Mouse (Mus musculus): Measurements from ENCODE around the gene P4hb. TPM values are rescaled to one million over a fixed set of nuclear protein-coding genes. Genes with fewer than 3 reads are reported as not detected.
A peak's percentile ranks its signal among the peaks of the same experiment; 100 is the strongest.
"Not testable (repeated sequence)": the region's sequence is repeated elsewhere in the genome, so short reads cannot be mapped to it uniquely, and the experiment has no call there.

The P4hb gene
- polyA plus RNA-seq, 1 experiment from 2014 or later, result 897 TPM

GRCm38 (mm10) chr11:120515611-120516010 lies 57.4 kb downstream of the P4hb start:
- Histone ChIP-seq H3K4me3 (ENCODE audit: low read depth, low read length) (no peak overlapping the region), H3K36me3 (ENCODE audit: control insufficient read depth, insufficient read depth) (no peaks in the 10 kb centered on the region), H3K27ac (ENCODE audit: low read length) (no peak overlapping the region), H3K9ac (ENCODE audit: low read depth, low read length) (no peak overlapping the region), H3K4me1 (ENCODE audit: control insufficient read depth, low read depth, low read length) (peaks cover 31% of the 10 kb centered on the region), H3K9me3 (replicated peaks; ENCODE audit: control insufficient read depth, low read length) (no peaks in the 10 kb centered on the region), H3K4me2 (ENCODE audit: low read depth, low read length) (no peak overlapping the region), H3K27me3 (ENCODE audit: control insufficient read depth, insufficient read depth, low read depth, low read length) (no peaks in the 10 kb centered on the region)
- ATAC-seq (ENCODE audit: low read depth), result peak; percentile 56
- WGBS (ENCODE audit: insufficient replicate concordance), result 19% methylated on average over 17 of the region's 17 CpGs

- H3K36me3 ChIP-seq (ENCODE audit: control insufficient read depth, insufficient read depth); ATAC-seq (ENCODE audit: low read depth); H3K9ac ChIP-seq (ENCODE audit: low read depth, low read length); H3K4me2 ChIP-seq (ENCODE audit: low read depth, low read length); H3K27me3 ChIP-seq (ENCODE audit: control insufficient read depth, insufficient read depth, low read depth, low read length); H3K27ac ChIP-seq (ENCODE audit: low read length); H3K4me3 ChIP-seq (ENCODE audit: low read depth, low read length); H3K9me3 ChIP-seq (replicated peaks; ENCODE audit: control insufficient read depth, low read length): not testable (repeated sequence)
- H3K4me1 ChIP-seq (ENCODE audit: control insufficient read depth, low read depth, low read length), result peaks cover 33% of the 10 kb centered on the region
- WGBS (ENCODE audit: insufficient replicate concordance), result 85% methylated on average over 2 of the region's 2 CpGs
These were observed 58.8 kb downstream of the P4hb start for GRCm38 (mm10) chr11:120514262-120514661.

GRCm38 (mm10) chr11:120512790-120513453 lies 60.1 kb downstream of the P4hb start:
- Histone ChIP-seq H3K4me1 (ENCODE audit: control insufficient read depth, low read depth, low read length) (peaks cover 25% of the 10 kb centered on the region), H3K36me3 (ENCODE audit: control insufficient read depth, insufficient read depth) (no peaks in the 10 kb centered on the region), H3K4me2 (ENCODE audit: low read depth, low read length) (no peak overlapping the region), H3K9ac (ENCODE audit: low read depth, low read length) (no peak overlapping the region), H3K4me3 (ENCODE audit: low read depth, low read length) (no peak overlapping the region), H3K9me3 (replicated peaks; ENCODE audit: control insufficient read depth, low read length) (no peaks in the 10 kb centered on the region), H3K27me3 (ENCODE audit: control insufficient read depth, insufficient read depth, low read depth, low read length) (no peaks in the 10 kb centered on the region), H3K27ac (ENCODE audit: low read length) (no peak overlapping the region)
- no peak for ATAC-seq (ENCODE audit: low read depth)
- 59% methylated on average over 6 of the region's 6 CpGs for WGBS (ENCODE audit: insufficient replicate concordance)

GRCm38 (mm10) chr11:120510375-120511030 lies 62.5 kb downstream of the P4hb start:
- 2% methylated on average over 16 of the region's 16 CpGs for WGBS (ENCODE audit: insufficient replicate concordance)
- Histone ChIP-seq H3K9ac (ENCODE audit: low read depth, low read length) (peak overlapping the region; percentile 60), H3K4me1 (ENCODE audit: control insufficient read depth, low read depth, low read length) (peaks cover 19% of the 10 kb centered on the region), H3K4me3 (ENCODE audit: low read depth, low read length) (peak overlapping the region; percentile 50), H3K9me3 (replicated peaks; ENCODE audit: control insufficient read depth, low read length) (no peaks in the 10 kb centered on the region), H3K36me3 (ENCODE audit: control insufficient read depth, insufficient read depth) (no peaks in the 10 kb centered on the region), H3K27ac (ENCODE audit: low read length) (peak overlapping the region; percentile 69), H3K4me2 (ENCODE audit: low read depth, low read length) (peak overlapping the region; percentile 65), H3K27me3 (ENCODE audit: control insufficient read depth, insufficient read depth, low read depth, low read length) (no peaks in the 10 kb centered on the region)
- ATAC-seq (ENCODE audit: low read depth), result peak; percentile 71

Other genes with a start within 250 kb of the P4hb start
- 531 and 545 TPM in 2 replicates for gene Actg1, start 224.7 kb downstream of the P4hb start, polyA plus RNA-seq (2015; fragmentation: Nextera tagmentation; extraction: Ambion mirVana)
- gene Fscn2, start 211.7 kb downstream of the P4hb start, polyA plus RNA-seq (2015; fragmentation: Nextera tagmentation; extraction: Ambion mirVana), result not detected in 2 replicates
- 6.0 and 6.5 TPM in 2 replicates for gene Faap100, start 194.5 kb downstream of the P4hb start, polyA plus RNA-seq (2015; fragmentation: Nextera tagmentation; extraction: Ambion mirVana)
- gene Nploc4, start 135.5 kb downstream of the P4hb start, polyA plus RNA-seq (2015; fragmentation: Nextera tagmentation; extraction: Ambion mirVana), result 18.5 and 19.0 TPM in 2 replicates
- not detected in 2 replicates for gene Tspan10, start 130.6 kb downstream of the P4hb start, polyA plus RNA-seq (2015; fragmentation: Nextera tagmentation; extraction: Ambion mirVana)
- gene Pde6g, start 119.8 kb downstream of the P4hb start, polyA plus RNA-seq (2015; fragmentation: Nextera tagmentation; extraction: Ambion mirVana), result 0.09 and 0.13 TPM in 2 replicates
- gene Oxld1, start 115.2 kb downstream of the P4hb start, polyA plus RNA-seq (2015; fragmentation: Nextera tagmentation; extraction: Ambion mirVana), result 9.1 and 9.3 TPM in 2 replicates
- 15.0 and 15.2 TPM in 2 replicates for gene Ccdc137, start 115.1 kb downstream of the P4hb start, polyA plus RNA-seq (2015; fragmentation: Nextera tagmentation; extraction: Ambion mirVana)
- gene Arl16, start 105.6 kb downstream of the P4hb start, polyA plus RNA-seq (2015; fragmentation: Nextera tagmentation; extraction: Ambion mirVana), result 12.4 and 12.5 TPM in 2 replicates
- gene Mrpl12, start 88.6 kb downstream of the P4hb start, polyA plus RNA-seq (2015; fragmentation: Nextera tagmentation; extraction: Ambion mirVana), result 81.5 and 83.1 TPM in 2 replicates
- 37.0 and 38.9 TPM in 2 replicates for gene Slc25a10, start 81.4 kb downstream of the P4hb start, polyA plus RNA-seq (2015; fragmentation: Nextera tagmentation; extraction: Ambion mirVana)
- 18.7 and 20.7 TPM in 2 replicates for gene Gcgr, start 42.6 kb downstream of the P4hb start, polyA plus RNA-seq (2015; fragmentation: Nextera tagmentation; extraction: Ambion mirVana)
- 38.5 and 39.1 TPM in 2 replicates for gene Mcrip1, start 23.5 kb downstream of the P4hb start, polyA plus RNA-seq (2015; fragmentation: Nextera tagmentation; extraction: Ambion mirVana)
- 0.20 and 1.2 TPM in 2 replicates for gene Ppp1r27, start 22.1 kb downstream of the P4hb start, polyA plus RNA-seq (2015; fragmentation: Nextera tagmentation; extraction: Ambion mirVana)
- gene Arhgdia, start 8.4 kb upstream of the P4hb start, polyA plus RNA-seq (2015; fragmentation: Nextera tagmentation; extraction: Ambion mirVana), result 201 and 205 TPM in 2 replicates
- gene Alyref, start 25.1 kb upstream of the P4hb start, polyA plus RNA-seq (2015; fragmentation: Nextera tagmentation; extraction: Ambion mirVana), result 52.4 and 87.2 TPM in 2 replicates
- 66.8 and 67.8 TPM in 2 replicates for gene Anapc11, start 25.2 kb upstream of the P4hb start, polyA plus RNA-seq (2015; fragmentation: Nextera tagmentation; extraction: Ambion mirVana)
- gene Npb, start 35.2 kb upstream of the P4hb start, polyA plus RNA-seq (2015; fragmentation: Nextera tagmentation; extraction: Ambion mirVana), result 16.2 and 16.4 TPM in 2 replicates
- 158 and 184 TPM in 2 replicates for gene Pcyt2, start 44.7 kb upstream of the P4hb start, polyA plus RNA-seq (2015; fragmentation: Nextera tagmentation; extraction: Ambion mirVana)
- gene Sirt7, start 52.0 kb upstream of the P4hb start, polyA plus RNA-seq (2015; fragmentation: Nextera tagmentation; extraction: Ambion mirVana), result 27.3 and 28.0 TPM in 2 replicates
- gene Mafg, start 60.3 kb upstream of the P4hb start, polyA plus RNA-seq (2015; fragmentation: Nextera tagmentation; extraction: Ambion mirVana), result 29.4 and 30.9 TPM in 2 replicates
- gene Pycr1, start 70.5 kb upstream of the P4hb start, polyA plus RNA-seq (2015; fragmentation: Nextera tagmentation; extraction: Ambion mirVana), result 4.8 and 5.1 TPM in 2 replicates
- gene Myadml2, start 74.9 kb upstream of the P4hb start, polyA plus RNA-seq (2015; fragmentation: Nextera tagmentation; extraction: Ambion mirVana), result 0.58 and 0.61 TPM in 2 replicates
- 0.15 and 0.20 TPM in 2 replicates for gene Notum, start 87.9 kb upstream of the P4hb start, polyA plus RNA-seq (2015; fragmentation: Nextera tagmentation; extraction: Ambion mirVana)
- gene Aspscr1, start 99.7 kb upstream of the P4hb start, polyA plus RNA-seq (2015; fragmentation: Nextera tagmentation; extraction: Ambion mirVana), result 44.6 and 44.7 TPM in 2 replicates
- 78.1 and 87.1 TPM in 2 replicates for gene Cenpx, start 140.5 kb upstream of the P4hb start, polyA plus RNA-seq (2015; fragmentation: Nextera tagmentation; extraction: Ambion mirVana)
- 9.0 and 9.7 TPM in 2 replicates for gene Lrrc45, start 140.7 kb upstream of the P4hb start, polyA plus RNA-seq (2015; fragmentation: Nextera tagmentation; extraction: Ambion mirVana)
- gene Rac3, start 148.2 kb upstream of the P4hb start, polyA plus RNA-seq (2015; fragmentation: Nextera tagmentation; extraction: Ambion mirVana), result 0.77 and 0.80 TPM in 2 replicates
- gene Dcxr, start 154.0 kb upstream of the P4hb start, polyA plus RNA-seq (2015; fragmentation: Nextera tagmentation; extraction: Ambion mirVana), result 23.4 and 27.9 TPM in 2 replicates
- gene Cbr2, start 158.9 kb upstream of the P4hb start, polyA plus RNA-seq (2015; fragmentation: Nextera tagmentation; extraction: Ambion mirVana), result 0.31 TPM in 1 of 2 replicates, not detected in the other
- 1.5 and 1.6 TPM in 2 replicates for gene Hmga1b, start 189.5 kb upstream of the P4hb start, polyA plus RNA-seq (2015; fragmentation: Nextera tagmentation; extraction: Ambion mirVana)
- gene Rfng, start 211.0 kb upstream of the P4hb start, polyA plus RNA-seq (2015; fragmentation: Nextera tagmentation; extraction: Ambion mirVana), result 8.6 and 11.5 TPM in 2 replicates
- gene Gps1, start 211.0 kb upstream of the P4hb start, polyA plus RNA-seq (2015; fragmentation: Nextera tagmentation; extraction: Ambion mirVana), result 61.6 and 64.7 TPM in 2 replicates
- gene Dus1l, start 223.2 kb upstream of the P4hb start, polyA plus RNA-seq (2015; fragmentation: Nextera tagmentation; extraction: Ambion mirVana), result 51.4 and 51.6 TPM in 2 replicates